Mouse (Mus musculus): ENCODE data around the gene Lrfn1. TPM values are rescaled to one million over a fixed set of nuclear protein-coding genes. Genes with fewer than 3 reads are reported as not detected.

Gene Lrfn1
- polyA plus RNA-seq (2012; rRNA removed; ENCODE audit: low replicate concordance), result 3.1 and 12.7 TPM in 2 replicates

GRCm38 (mm10) chr7:28451531-28452360 is at the start of gene Lrfn1:
Gene Lrfn1, plus strand, starts transcription at chr7:28451980.

GRCm38 (mm10) chr7:28436932-28437570 is 14.7 kb upstream of the Lrfn1 start, which contains the start of gene Gmfg:
Gene Gmfg, plus strand, starts transcription at chr7:28437447.

GRCm38 (mm10) chr7:28510405-28510974 is 58.7 kb downstream of the Lrfn1 start, which contains the start of gene Ifnl2:
Gene Ifnl2, minus strand, starts transcription at chr7:28510455.

Other genes starting within 250 kb of the Lrfn1 start
- gene Eid2, start 184.1 kb upstream of the Lrfn1 start, polyA plus RNA-seq (2012; rRNA removed; ENCODE audit: low replicate concordance), result 4.6 and 9.1 TPM in 2 replicates
- gene Eid2b, start 174.2 kb upstream of the Lrfn1 start, polyA plus RNA-seq (2012; rRNA removed; ENCODE audit: low replicate concordance), result 6.6 and 12.9 TPM in 2 replicates
- gene Selenov, start 160.8 kb upstream of the Lrfn1 start, polyA plus RNA-seq (2012; rRNA removed; ENCODE audit: low replicate concordance), result 0.14 and 0.33 TPM in 2 replicates
- 0.04 and 0.36 TPM in 2 replicates for gene Dll3, start 149.7 kb upstream of the Lrfn1 start, polyA plus RNA-seq (2012; rRNA removed; ENCODE audit: low replicate concordance)
- 112 and 113 TPM in 2 replicates for gene Timm50, start 139.9 kb upstream of the Lrfn1 start, polyA plus RNA-seq (2012; rRNA removed; ENCODE audit: low replicate concordance)
- gene Supt5, start 113.2 kb upstream of the Lrfn1 start, polyA plus RNA-seq (2012; rRNA removed; ENCODE audit: low replicate concordance), result 92.2 and 125 TPM in 2 replicates
- 520 and 1,161 TPM in 2 replicates for gene Rps16, start 101.3 kb upstream of the Lrfn1 start, polyA plus RNA-seq (2012; rRNA removed; ENCODE audit: low replicate concordance)
- gene Plekhg2, start 79.4 kb upstream of the Lrfn1 start, polyA plus RNA-seq (2012; rRNA removed; ENCODE audit: low replicate concordance), result 27.6 and 51.9 TPM in 2 replicates
- 35.4 and 86.7 TPM in 2 replicates for gene Zfp36, start 71.7 kb upstream of the Lrfn1 start, polyA plus RNA-seq (2012; rRNA removed; ENCODE audit: low replicate concordance)
- 55.0 and 56.9 TPM in 2 replicates for gene Med29, start 59.3 kb upstream of the Lrfn1 start, polyA plus RNA-seq (2012; rRNA removed; ENCODE audit: low replicate concordance)
- 75.4 and 88.0 TPM in 2 replicates for gene Paf1, start 59.0 kb upstream of the Lrfn1 start, polyA plus RNA-seq (2012; rRNA removed; ENCODE audit: low replicate concordance)
- gene Gmfg, start 14.5 kb upstream of the Lrfn1 start, polyA plus RNA-seq (2012; rRNA removed; ENCODE audit: low replicate concordance), result 9.9 and 15.1 TPM in 2 replicates
- gene Ifnl2, start 58.5 kb downstream of the Lrfn1 start, polyA plus RNA-seq (2012; rRNA removed; ENCODE audit: low replicate concordance), result not detected in 2 replicates
- not detected in 2 replicates for gene Ifnl3, start 70.9 kb downstream of the Lrfn1 start, polyA plus RNA-seq (2012; rRNA removed; ENCODE audit: low replicate concordance)
- 0.76 and 0.83 TPM in 2 replicates for gene Sycn, start 88.9 kb downstream of the Lrfn1 start, polyA plus RNA-seq (2012; rRNA removed; ENCODE audit: low replicate concordance)
- 0.11 TPM in 1 of 2 replicates, not detected in the other for gene Nccrp1, start 95.3 kb downstream of the Lrfn1 start, polyA plus RNA-seq (2012; rRNA removed; ENCODE audit: low replicate concordance)
- gene Samd4b, start 146.2 kb downstream of the Lrfn1 start, polyA plus RNA-seq (2012; rRNA removed; ENCODE audit: low replicate concordance), result 79.8 and 99.2 TPM in 2 replicates
- gene Pak4, start 146.2 kb downstream of the Lrfn1 start, polyA plus RNA-seq (2012; rRNA removed; ENCODE audit: low replicate concordance), result 13.7 and 30.0 TPM in 2 replicates
- not detected in 2 replicates for gene Acp7, start 179.4 kb downstream of the Lrfn1 start, polyA plus RNA-seq (2012; rRNA removed; ENCODE audit: low replicate concordance)
- gene Fbxo27, start 240.9 kb downstream of the Lrfn1 start, polyA plus RNA-seq (2012; rRNA removed; ENCODE audit: low replicate concordance), result 7.1 and 21.8 TPM in 2 replicates